Mouse (Mus musculus): ENCODE results near the gene Hspg2. TPM values are rescaled to one million over a fixed set of nuclear protein-coding genes. Genes with fewer than 3 reads are reported as not detected.

Gene Hspg2
- total and polyA plus RNA-seq, 2 experiments = 7.2 to 7.6 TPM

GRCm38 (mm10) chr4:137470701-137471317 is 2.2 kb downstream of the Hspg2 start:
- no peak for TF ChIP-seq POLR2A (IDR thresholded peaks at IDR 0.05; ENCODE audit: extremely low read depth, insufficient read depth, low read length)
- TF ChIP-seq CTCF (IDR thresholded peaks at IDR 0.05; ENCODE audit: low read depth, low read length) = no peak
- DNase-seq (ENCODE audit: extremely low read depth, low read depth, low spot score) = no peak
- Histone ChIP-seq H3K9ac (ENCODE audit: low read depth, low read length) (no peak overlapping the region), H3K4me1 (ENCODE audit: control insufficient read depth, insufficient read depth, low read length) (0 out of 2 replicates have a peak, but pooled peaks cover 3% of the 10 kb centered on the region), H3K27ac (replicated peaks; ENCODE audit: insufficient read depth, low read depth, low read length) (peak overlapping the region; percentile 55), H3K79me2 (ENCODE audit: control insufficient read depth, insufficient read depth, low read length) (peaks cover 4% of the 10 kb centered on the region; the same call in 1 of the 2 replicates), H3K27me3 (ENCODE audit: control insufficient read depth, insufficient read depth, low read length) (no peaks in the 10 kb centered on the region), H3K4me3 (ENCODE audit: insufficient read depth, low read depth, low read length) (peak overlapping the region; percentile 32; the same call in 1 of the 2 replicates), H3K36me3 (ENCODE audit: control insufficient read depth, insufficient read depth, low read length) (no peaks in the 10 kb centered on the region)
- 81% methylated on average over 9 of the region's 9 CpGs for WGBS

DNA sequence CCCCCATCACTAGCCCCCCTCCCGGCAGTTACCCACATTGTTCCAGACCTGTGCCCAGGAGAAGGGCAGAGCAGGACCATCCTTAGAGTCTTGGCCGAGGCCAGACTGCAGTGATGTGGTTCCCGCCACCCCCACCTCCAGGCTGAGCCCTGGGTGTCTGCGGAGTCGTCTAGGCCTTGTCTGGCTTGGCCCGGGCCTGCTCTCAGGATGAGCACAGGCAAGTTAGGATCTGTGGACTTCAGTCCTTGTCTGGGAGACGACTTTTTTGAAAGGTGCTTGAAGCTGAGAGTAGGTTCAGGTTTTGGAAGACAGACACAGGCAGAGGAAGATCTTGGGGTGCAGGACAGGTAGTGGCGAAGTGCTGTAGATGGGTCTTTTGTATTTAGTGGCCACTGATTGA is 2.8 kb downstream of the Hspg2 start:
- TF ChIP-seq CTCF (IDR thresholded peaks at IDR 0.05; ENCODE audit: low read depth, low read length) (no peak), POLR2A (IDR thresholded peaks at IDR 0.05; ENCODE audit: extremely low read depth, insufficient read depth, low read length) (no peak)
- DNase-seq (ENCODE audit: extremely low read depth, low read depth, low spot score) = no peak
- Histone ChIP-seq H3K27ac (replicated peaks; ENCODE audit: insufficient read depth, low read depth, low read length) (peak overlapping the region; percentile 22; the same call in 1 of the 2 replicates), H3K79me2 (ENCODE audit: control insufficient read depth, insufficient read depth, low read length) (peaks cover 4% of the 10 kb centered on the region; the same call in 1 of the 2 replicates), H3K4me1 (ENCODE audit: control insufficient read depth, insufficient read depth, low read length) (0 out of 2 replicates have a peak, but pooled peaks cover 3% of the 10 kb centered on the region), H3K9ac (ENCODE audit: low read depth, low read length) (no peak overlapping the region), H3K4me3 (ENCODE audit: insufficient read depth, low read depth, low read length) (peak overlapping the region; percentile 31; the same call in 1 of the 2 replicates), H3K27me3 (ENCODE audit: control insufficient read depth, insufficient read depth, low read length) (no peaks in the 10 kb centered on the region), H3K36me3 (ENCODE audit: control insufficient read depth, insufficient read depth, low read length) (no peaks in the 10 kb centered on the region)
- WGBS = 77% methylated on average over 8 of the region's 8 CpGs

DNA sequence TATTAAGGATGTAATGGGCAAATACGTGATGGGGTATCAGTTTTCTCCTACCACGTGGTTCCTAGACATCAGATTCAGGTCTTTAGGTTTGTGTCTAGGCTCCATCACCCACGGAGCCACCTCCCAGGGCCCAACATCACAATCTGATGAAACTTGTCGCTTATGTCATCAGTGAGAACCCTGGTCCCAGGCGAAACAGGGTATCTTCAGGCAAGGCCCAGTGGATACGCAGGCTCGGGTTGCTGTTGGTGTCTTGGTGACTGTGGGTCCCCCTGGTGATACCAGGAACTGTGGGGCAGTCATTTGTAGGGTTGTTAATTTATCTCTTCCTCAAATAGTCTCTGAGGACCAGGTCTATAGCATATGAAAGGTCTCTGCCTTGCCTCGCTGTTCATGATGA is 4.7 kb downstream of the Hspg2 start:
- 0 out of 2 replicates have a peak, but pooled peaks cover 3% of the 10 kb centered on the region for H3K4me1 ChIP-seq (ENCODE audit: control insufficient read depth, insufficient read depth, low read length)
- H3K27ac ChIP-seq (replicated peaks; ENCODE audit: insufficient read depth, low read depth, low read length) = no peak overlapping the region; the same call in 1 of the 2 replicates
- no peaks in the 10 kb centered on the region for H3K27me3 ChIP-seq (ENCODE audit: control insufficient read depth, insufficient read depth, low read length)
- WGBS = 84% methylated on average over 8 of the region's 8 CpGs
- H3K79me2 ChIP-seq (ENCODE audit: control insufficient read depth, insufficient read depth, low read length) = peaks cover 4% of the 10 kb centered on the region; the same call in 1 of the 2 replicates
- H3K4me3 ChIP-seq (ENCODE audit: insufficient read depth, low read depth, low read length) = no peak overlapping the region
- H3K36me3 ChIP-seq (ENCODE audit: control insufficient read depth, insufficient read depth, low read length) = no peaks in the 10 kb centered on the region
- no peak for DNase-seq (ENCODE audit: extremely low read depth, low read depth, low spot score)
- H3K9ac ChIP-seq (ENCODE audit: low read depth, low read length) = no peak overlapping the region
- no peak for TF ChIP-seq CTCF (IDR thresholded peaks at IDR 0.05; ENCODE audit: low read depth, low read length)
- no peak for TF ChIP-seq POLR2A (IDR thresholded peaks at IDR 0.05; ENCODE audit: extremely low read depth, insufficient read depth, low read length)

DNA sequence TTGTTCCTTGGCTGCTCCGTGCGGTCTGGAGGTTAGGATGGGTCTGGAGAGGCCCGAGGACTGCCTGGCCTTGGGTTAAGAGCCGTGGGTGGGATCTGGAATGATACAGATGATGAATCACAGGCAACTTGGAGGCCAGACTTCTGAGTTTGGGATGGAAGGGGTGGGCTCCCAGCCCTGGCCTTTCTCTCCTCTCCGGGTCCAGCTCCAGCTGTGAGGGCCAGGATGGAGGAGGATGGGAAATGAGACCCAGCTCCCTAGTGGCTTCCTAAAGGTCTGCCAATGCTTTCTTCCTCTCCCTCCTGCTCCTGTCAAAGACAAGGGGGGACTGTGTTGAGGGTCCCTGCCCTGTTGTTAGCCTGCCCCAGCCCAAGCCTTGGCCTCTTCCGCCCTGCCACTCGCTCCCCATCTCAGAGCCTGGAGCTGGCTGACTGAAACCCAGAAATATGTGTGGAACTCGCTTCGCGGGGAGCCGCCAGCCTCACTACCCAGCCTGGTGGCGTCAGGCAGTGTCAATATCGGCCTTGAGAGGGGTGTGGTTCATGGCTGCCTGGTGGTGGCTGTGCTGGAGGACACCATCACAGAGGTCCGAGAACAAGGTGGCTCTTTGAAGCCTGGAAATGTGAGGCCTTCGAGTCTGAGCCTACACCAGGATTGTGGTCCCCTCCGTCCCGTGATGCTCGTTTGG is 5.3 kb downstream of the Hspg2 start:
- WGBS = 69% methylated on average over 18 of the region's 18 CpGs
- peaks cover 4% of the 10 kb centered on the region; the same call in 1 of the 2 replicates for H3K79me2 ChIP-seq (ENCODE audit: control insufficient read depth, insufficient read depth, low read length)
- H3K4me3 ChIP-seq (ENCODE audit: insufficient read depth, low read depth, low read length) = no peak overlapping the region
- no peak overlapping the region; the same call in 1 of the 2 replicates for H3K27ac ChIP-seq (replicated peaks; ENCODE audit: insufficient read depth, low read depth, low read length)
- 0 out of 2 replicates have a peak, but pooled peaks cover 3% of the 10 kb centered on the region for H3K4me1 ChIP-seq (ENCODE audit: control insufficient read depth, insufficient read depth, low read length)
- no peaks in the 10 kb centered on the region for H3K27me3 ChIP-seq (ENCODE audit: control insufficient read depth, insufficient read depth, low read length)
- TF ChIP-seq POLR2A (IDR thresholded peaks at IDR 0.05; ENCODE audit: extremely low read depth, insufficient read depth, low read length) = no peak
- TF ChIP-seq CTCF (IDR thresholded peaks at IDR 0.05; ENCODE audit: low read depth, low read length) = no peak
- DNase-seq (ENCODE audit: extremely low read depth, low read depth, low spot score) = no peak
- H3K9ac ChIP-seq (ENCODE audit: low read depth, low read length) = no peak overlapping the region; the same call in 1 of the 2 replicates
- H3K36me3 ChIP-seq (ENCODE audit: control insufficient read depth, insufficient read depth, low read length) = no peaks in the 10 kb centered on the region

GRCm38 (mm10) chr4:137474694-137475093 is 6.1 kb downstream of the Hspg2 start:
- Histone ChIP-seq H3K9ac (ENCODE audit: low read depth, low read length) (no peak overlapping the region), H3K4me3 (ENCODE audit: insufficient read depth, low read depth, low read length) (no peak overlapping the region)

More at GRCm38 (mm10) chr4:137474694-137475093, 6.1 kb downstream of the Hspg2 start:
- Histone ChIP-seq H3K79me2 (ENCODE audit: control insufficient read depth, insufficient read depth, low read length) (peaks cover 4% of the 10 kb centered on the region; the same call in 1 of the 2 replicates), H3K36me3 (ENCODE audit: control insufficient read depth, insufficient read depth, low read length) (no peaks in the 10 kb centered on the region), H3K27me3 (ENCODE audit: control insufficient read depth, insufficient read depth, low read length) (no peaks in the 10 kb centered on the region), H3K4me1 (ENCODE audit: control insufficient read depth, insufficient read depth, low read length) (peaks cover 5% of the 10 kb centered on the region; the same call in 1 of the 2 replicates), H3K27ac (replicated peaks; ENCODE audit: insufficient read depth, low read depth, low read length) (no peak overlapping the region)
- DNase-seq (ENCODE audit: extremely low read depth, low read depth, low spot score) = no peak
- TF ChIP-seq POLR2A (IDR thresholded peaks at IDR 0.05; ENCODE audit: extremely low read depth, insufficient read depth, low read length) = no peak
- no peak for TF ChIP-seq CTCF (IDR thresholded peaks at IDR 0.05; ENCODE audit: low read depth, low read length)
- 91% methylated on average over 7 of the region's 7 CpGs for WGBS

Measured in liver, adult 2 months (tissue).